Mouse (Mus musculus) myocyte (in vitro differentiated cells): ENCODE measurements around the gene Socs4.

Source experiments
- MAX ChIP-seq: IDR thresholded peaks from one replicate; pipeline ENCODE4 v1.6.1; 2011; ENCODE audit warnings: low read depth, mild to moderate bottlenecking, control low read depth
- POLR2A ChIP-seq: IDR thresholded peaks from one replicate; pipeline ENCODE4 v1.6.1; 2011; ENCODE audit warnings: low read depth, mild to moderate bottlenecking, control low read depth, moderate library complexity; ENCODE audit not compliant: insufficient read length
- SRF ChIP-seq: IDR thresholded peaks from one replicate; pipeline ENCODE4 v1.6.1; 2011; ENCODE audit warnings: low read depth; ENCODE audit not compliant: control insufficient read depth, insufficient read length
- TCF12 ChIP-seq: IDR thresholded peaks from one replicate; pipeline ENCODE4 v1.6.1; 2011; ENCODE audit warnings: mild to moderate bottlenecking, control low read depth; ENCODE audit not compliant: poor library complexity, insufficient read depth, severe bottlenecking

DNA sequence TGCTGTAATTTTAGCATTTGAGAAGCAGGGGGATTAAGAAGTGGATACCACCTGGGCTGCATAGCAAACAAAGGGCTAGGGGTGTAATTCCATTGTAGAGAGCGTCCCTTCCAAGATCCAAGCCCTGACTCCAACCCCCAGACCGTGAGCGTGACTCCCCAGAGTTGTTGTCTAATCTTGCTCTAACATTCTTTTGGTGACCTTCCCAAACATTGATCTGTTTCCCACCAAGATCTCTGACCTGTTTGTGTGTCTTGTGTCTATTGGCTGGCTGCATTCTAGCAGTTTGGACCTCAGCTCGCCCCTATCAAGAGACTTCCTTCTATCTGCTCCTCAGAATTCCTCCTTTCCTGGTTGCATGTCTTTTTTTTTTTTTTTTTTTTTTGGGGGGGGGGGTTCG is 10.3 kb downstream of the Socs4 start:
- no peak for TF ChIP-seq POLR2A
- TF ChIP-seq MAX: no peak
- no peak for TF ChIP-seq TCF12
- no peak for TF ChIP-seq SRF
